Mouse (Mus musculus): ENCODE measurements at regions not wholly inside any gene's neighbourhood (a gene's known extent, or its start where the extent isn't known, plus 50 kb on each side); places are given as distances from the start of the nearest gene placed in this dataset.
A peak's percentile ranks its signal among the peaks of the same experiment; 100 is the strongest.

DNA sequence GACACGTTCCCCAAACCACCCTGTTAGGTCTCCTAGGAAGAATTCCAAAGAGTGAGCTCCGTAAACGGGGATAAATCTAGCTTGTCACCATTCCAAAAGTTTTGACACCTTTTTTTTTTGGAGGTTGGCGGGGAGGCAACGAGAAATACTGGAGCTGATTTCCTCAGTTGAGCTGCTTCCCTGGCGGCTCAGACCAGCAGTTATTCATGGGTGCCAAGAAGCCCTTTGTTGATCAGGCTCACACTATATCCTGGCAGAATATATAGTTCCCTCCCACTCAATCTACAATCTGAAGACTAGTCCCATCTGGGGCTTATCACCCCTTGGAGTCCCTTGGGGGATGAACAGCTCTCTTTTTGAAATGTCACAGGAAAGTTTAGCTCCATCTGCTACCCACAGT lies 77.5 kb upstream of the Tiam2 start:
- 29% methylated on average over 6 of the region's 6 CpGs for WGBS
- H3K79me2 ChIP-seq (replicated peaks; ENCODE audit: control insufficient read depth, insufficient read depth, low read length): no peaks in the 10 kb centered on the region
- H3K9ac ChIP-seq (ENCODE audit: low read depth, low read length): no peak overlapping the region
- no peaks in the 10 kb centered on the region for H3K36me3 ChIP-seq (ENCODE audit: control insufficient read depth, insufficient read depth, low read length)
- H3K4me1 ChIP-seq (ENCODE audit: control insufficient read depth, insufficient read depth, low read length): peaks cover 11% of the 10 kb centered on the region
- H3K27me3 ChIP-seq (ENCODE audit: control insufficient read depth, insufficient read depth, low read length): no peaks in the 10 kb centered on the region
- no peak overlapping the region for H3K4me3 ChIP-seq
- intact Hi-C loops (cut with DNase I): no loop called here
- TF ChIP-seq EP300 (IDR thresholded peaks at IDR 0.05; ENCODE audit: insufficient read depth, low read depth, low read length) (no peak), CTCF (IDR thresholded peaks at IDR 0.05) (no peak), POLR2A (IDR thresholded peaks at IDR 0.05; ENCODE audit: insufficient read depth, low read depth, low read length) (no peak)
- H3K27ac ChIP-seq: peak overlapping the region; percentile 18
- no peak for DNase-seq

DNA sequence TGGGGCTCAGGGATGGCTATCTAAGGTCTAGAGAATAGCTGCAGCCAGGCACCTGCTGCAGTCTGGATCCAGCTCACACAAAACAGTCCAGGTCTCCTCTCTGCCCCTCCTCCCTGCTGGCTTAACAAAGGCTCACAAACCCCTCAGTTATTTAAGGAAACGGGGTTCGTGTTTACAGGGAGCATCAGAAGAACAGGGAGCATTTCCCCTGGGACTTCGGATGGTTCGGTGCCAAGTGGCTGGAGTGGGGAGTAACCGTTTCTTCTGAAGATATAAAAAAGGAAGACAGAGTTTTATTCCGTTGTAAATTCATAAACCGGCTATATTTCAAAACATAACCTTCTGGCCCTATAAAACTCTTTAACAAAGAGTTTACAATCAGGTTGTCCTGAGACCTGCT lies 77.1 kb upstream of the Tiam2 start:
- Histone ChIP-seq H3K27ac (peak overlapping the region; percentile 18), H3K36me3 (ENCODE audit: control insufficient read depth, insufficient read depth, low read length) (no peaks in the 10 kb centered on the region), H3K9ac (ENCODE audit: low read depth, low read length) (no peak overlapping the region), H3K27me3 (ENCODE audit: control insufficient read depth, insufficient read depth, low read length) (no peaks in the 10 kb centered on the region), H3K79me2 (replicated peaks; ENCODE audit: control insufficient read depth, insufficient read depth, low read length) (no peaks in the 10 kb centered on the region), H3K4me3 (no peak overlapping the region), H3K4me1 (ENCODE audit: control insufficient read depth, insufficient read depth, low read length) (peaks cover 11% of the 10 kb centered on the region)
- intact Hi-C loops (cut with DNase I): no loop called here
- peak; percentile 24 to 40 for DNase-seq
- no peak for TF ChIP-seq POLR2A (IDR thresholded peaks at IDR 0.05; ENCODE audit: insufficient read depth, low read depth, low read length)
- TF ChIP-seq EP300 (IDR thresholded peaks at IDR 0.05; ENCODE audit: insufficient read depth, low read depth, low read length): no peak
- TF ChIP-seq CTCF (IDR thresholded peaks at IDR 0.05): no peak
- 46% methylated on average over 7 of the region's 7 CpGs for WGBS

GRCm38 (mm10) chr17:3251176-3251575 lies 75.2 kb upstream of the Tiam2 start:
- Histone ChIP-seq H3K4me3 (no peak overlapping the region), H3K79me2 (replicated peaks; ENCODE audit: control insufficient read depth, insufficient read depth, low read length) (no peaks in the 10 kb centered on the region), H3K36me3 (ENCODE audit: control insufficient read depth, insufficient read depth, low read length) (no peaks in the 10 kb centered on the region), H3K9ac (ENCODE audit: low read depth, low read length) (no peak overlapping the region), H3K27ac (no peak overlapping the region), H3K4me1 (ENCODE audit: control insufficient read depth, insufficient read depth, low read length) (peaks cover 9% of the 10 kb centered on the region), H3K27me3 (ENCODE audit: control insufficient read depth, insufficient read depth, low read length) (no peaks in the 10 kb centered on the region)
- no peak for DNase-seq
- 96% methylated on average over 4 of the region's 4 CpGs for WGBS
- intact Hi-C loops (cut with DNase I): no loop called here
- TF ChIP-seq EP300 (IDR thresholded peaks at IDR 0.05; ENCODE audit: insufficient read depth, low read depth, low read length) (no peak), POLR2A (IDR thresholded peaks at IDR 0.05; ENCODE audit: insufficient read depth, low read depth, low read length) (no peak), CTCF (IDR thresholded peaks at IDR 0.05) (no peak)

DNA sequence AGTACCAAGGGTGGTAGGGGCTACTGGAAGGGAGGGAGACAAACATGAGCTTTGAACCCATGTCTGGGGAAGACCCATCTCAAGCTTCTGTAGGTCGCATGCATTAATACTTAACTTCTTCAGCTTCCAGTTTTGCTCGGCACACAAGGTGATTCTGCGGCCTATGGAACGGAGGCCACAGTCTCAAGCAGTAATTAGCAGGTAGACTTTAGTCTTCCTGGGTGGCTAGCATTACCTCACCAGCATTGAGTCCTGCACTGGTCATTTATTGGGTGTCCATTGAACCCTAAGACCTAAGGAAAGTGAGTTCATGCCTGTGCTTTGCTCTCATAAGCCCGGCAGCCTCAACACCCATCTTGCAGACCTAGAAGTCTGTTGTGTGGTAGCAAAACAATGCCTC lies 74.4 kb upstream of the Tiam2 start:
- peaks cover 6% of the 10 kb centered on the region for H3K4me1 ChIP-seq (ENCODE audit: control insufficient read depth, insufficient read depth, low read length)
- no peak overlapping the region for H3K9ac ChIP-seq (ENCODE audit: low read depth, low read length)
- H3K36me3 ChIP-seq (ENCODE audit: control insufficient read depth, insufficient read depth, low read length): no peaks in the 10 kb centered on the region
- TF ChIP-seq CTCF (IDR thresholded peaks at IDR 0.05) (no peak), EP300 (IDR thresholded peaks at IDR 0.05; ENCODE audit: insufficient read depth, low read depth, low read length) (no peak), POLR2A (IDR thresholded peaks at IDR 0.05; ENCODE audit: insufficient read depth, low read depth, low read length) (no peak)
- WGBS: 99% methylated on average over 5 of the region's 5 CpGs
- no peak overlapping the region for H3K27ac ChIP-seq
- no peak overlapping the region for H3K4me3 ChIP-seq
- no peaks in the 10 kb centered on the region for H3K27me3 ChIP-seq (ENCODE audit: control insufficient read depth, insufficient read depth, low read length)
- H3K79me2 ChIP-seq (replicated peaks; ENCODE audit: control insufficient read depth, insufficient read depth, low read length): no peaks in the 10 kb centered on the region
- intact Hi-C loops (cut with DNase I): no loop called here
- no peak for DNase-seq

GRCm38 (mm10) chr17:3253508-3254176 lies 72.7 kb upstream of the Tiam2 start:
- Histone ChIP-seq H3K4me1 (ENCODE audit: control insufficient read depth, insufficient read depth, low read length) (peaks cover 6% of the 10 kb centered on the region), H3K79me2 (replicated peaks; ENCODE audit: control insufficient read depth, insufficient read depth, low read length) (no peaks in the 10 kb centered on the region), H3K4me3 (no peak overlapping the region), H3K36me3 (ENCODE audit: control insufficient read depth, insufficient read depth, low read length) (no peaks in the 10 kb centered on the region; the same call in 1 of the 2 replicates), H3K27me3 (ENCODE audit: control insufficient read depth, insufficient read depth, low read length) (no peaks in the 10 kb centered on the region), H3K27ac (no peak overlapping the region), H3K9ac (ENCODE audit: low read depth, low read length) (no peak overlapping the region)
- DNase-seq: no peak
- intact Hi-C loops (cut with DNase I): no loop called here
- 89% methylated on average over 10 of the region's 10 CpGs for WGBS
- peak; percentile 58 for TF ChIP-seq CTCF (IDR thresholded peaks at IDR 0.05)
- no peak for TF ChIP-seq POLR2A (IDR thresholded peaks at IDR 0.05; ENCODE audit: insufficient read depth, low read depth, low read length)

- no peak for TF ChIP-seq EP300 (IDR thresholded peaks at IDR 0.05; ENCODE audit: insufficient read depth, low read depth, low read length)
- TF ChIP-seq CTCF (IDR thresholded peaks at IDR 0.05): no peak
- no peak for TF ChIP-seq POLR2A (IDR thresholded peaks at IDR 0.05; ENCODE audit: insufficient read depth, low read depth, low read length)
- intact Hi-C loops (cut with DNase I): no loop called here
- Histone ChIP-seq H3K4me3 (no peak overlapping the region), H3K36me3 (ENCODE audit: control insufficient read depth, insufficient read depth, low read length) (no peaks in the 10 kb centered on the region; the same call in 1 of the 2 replicates), H3K27ac (no peak overlapping the region), H3K4me1 (ENCODE audit: control insufficient read depth, insufficient read depth, low read length) (peaks cover 2% of the 10 kb centered on the region), H3K9ac (ENCODE audit: low read depth, low read length) (no peak overlapping the region), H3K79me2 (replicated peaks; ENCODE audit: control insufficient read depth, insufficient read depth, low read length) (no peaks in the 10 kb centered on the region), H3K27me3 (ENCODE audit: control insufficient read depth, insufficient read depth, low read length) (no peaks in the 10 kb centered on the region)
- no peak for DNase-seq
- WGBS: 92% methylated on average over 7 of the region's 7 CpGs
These were observed 69.6 kb upstream of the Tiam2 start for GRCm38 (mm10) chr17:3256765-3257164.

Data from heart, adult 2 months (tissue).